Mouse (Mus musculus) urinary bladder, postnatal 36 days (tissue): ENCODE data around the gene Spin1.

Experiments
- DNase-seq, 2 experiments: peaks; one replicate each; pipeline ENCODE4 v3.0.0; 2022; ENCODE audit warnings: low spot score in 2 of 2, mixed read lengths in 1 of 2

Gene Spin1

GRCm38 (mm10) chr13:51137702-51138031 is 37.0 kb downstream of the Spin1 start:
- DNase-seq, result no peak

- DNase-seq, result no peak
These were observed 46.4 kb downstream of the Spin1 start for GRCm38 (mm10) chr13:51147106-51147505.

- DNase-seq, result no peak
These were observed 52.4 kb downstream of the Spin1 start for GRCm38 (mm10) chr13:51152966-51153669.

- DNase-seq, result no peak
These were observed 53.0 kb downstream of the Spin1 start for GRCm38 (mm10) chr13:51153670-51154030.

GRCm38 (mm10) chr13:51155178-51156013 is 54.7 kb downstream of the Spin1 start:
- DNase-seq, result no peak

- no peak for DNase-seq
These were observed 55.3 kb downstream of the Spin1 start for GRCm38 (mm10) chr13:51156014-51156386.

GRCm38 (mm10) chr13:51157291-51157690 is 56.6 kb downstream of the Spin1 start:
- DNase-seq, result no peak

- no peak for DNase-seq
These were observed 61.0 kb downstream of the Spin1 start for GRCm38 (mm10) chr13:51161672-51162071.

GRCm38 (mm10) chr13:51162246-51162645 is 61.6 kb downstream of the Spin1 start:
- DNase-seq, result no peak

- no peak for DNase-seq
These were observed 66.0 kb downstream of the Spin1 start for GRCm38 (mm10) chr13:51166711-51167110.

GRCm38 (mm10) chr13:51170215-51170614 is 69.5 kb downstream of the Spin1 start:
- peak in 1 of 2 experiments; percentile 35 for DNase-seq

- peak; percentile 45 to 61 for DNase-seq
These were observed 70.3 kb downstream of the Spin1 start, which contains the start of gene Nxnl2 for GRCm38 (mm10) chr13:51170691-51171680. TSS of gene Nxnl2 (plus strand) at chr13:51171022.

- no peak for DNase-seq
These were observed 71.9 kb downstream of the Spin1 start for GRCm38 (mm10) chr13:51172601-51173000.

GRCm38 (mm10) chr13:51178932-51179331 is 78.3 kb downstream of the Spin1 start:
- no peak for DNase-seq

GRCm38 (mm10) chr13:51179362-51179761 is 78.7 kb downstream of the Spin1 start:
- no peak for DNase-seq

- no peak for DNase-seq
These were observed 81.6 kb downstream of the Spin1 start for GRCm38 (mm10) chr13:51182236-51182635.

- DNase-seq, result no peak
These were observed 84.2 kb downstream of the Spin1 start for GRCm38 (mm10) chr13:51184896-51185295.

GRCm38 (mm10) chr13:51190336-51190735 is 89.7 kb downstream of the Spin1 start:
- no peak for DNase-seq

GRCm38 (mm10) chr13:51191416-51192140 is 90.9 kb downstream of the Spin1 start:
- DNase-seq, result peak in 1 of 2 experiments; percentile 19

- DNase-seq, result no peak
These were observed 93.2 kb downstream of the Spin1 start for GRCm38 (mm10) chr13:51193893-51194292.

GRCm38 (mm10) chr13:51197699-51198098 is 97.0 kb downstream of the Spin1 start:
- no peak for DNase-seq
